Mouse (Mus musculus): ENCODE data around the gene Prtn3.
A peak's percentile ranks its signal among the peaks of the same experiment; 100 is the strongest.

Prtn3 gene

GRCm38 (mm10) chr10:79912412-79912811 is 38.1 kb downstream of the Prtn3 start:
- no peak for DNase-seq

GRCm38 (mm10) chr10:79914131-79914947 is 40.1 kb downstream of the Prtn3 start:
- no peak for DNase-seq

GRCm38 (mm10) chr10:79914948-79915596 is 40.8 kb downstream of the Prtn3 start:
- DNase-seq: no peak

GRCm38 (mm10) chr10:79916081-79916480 is 41.8 kb downstream of the Prtn3 start:
- peak; percentile 66 for DNase-seq

DNA sequence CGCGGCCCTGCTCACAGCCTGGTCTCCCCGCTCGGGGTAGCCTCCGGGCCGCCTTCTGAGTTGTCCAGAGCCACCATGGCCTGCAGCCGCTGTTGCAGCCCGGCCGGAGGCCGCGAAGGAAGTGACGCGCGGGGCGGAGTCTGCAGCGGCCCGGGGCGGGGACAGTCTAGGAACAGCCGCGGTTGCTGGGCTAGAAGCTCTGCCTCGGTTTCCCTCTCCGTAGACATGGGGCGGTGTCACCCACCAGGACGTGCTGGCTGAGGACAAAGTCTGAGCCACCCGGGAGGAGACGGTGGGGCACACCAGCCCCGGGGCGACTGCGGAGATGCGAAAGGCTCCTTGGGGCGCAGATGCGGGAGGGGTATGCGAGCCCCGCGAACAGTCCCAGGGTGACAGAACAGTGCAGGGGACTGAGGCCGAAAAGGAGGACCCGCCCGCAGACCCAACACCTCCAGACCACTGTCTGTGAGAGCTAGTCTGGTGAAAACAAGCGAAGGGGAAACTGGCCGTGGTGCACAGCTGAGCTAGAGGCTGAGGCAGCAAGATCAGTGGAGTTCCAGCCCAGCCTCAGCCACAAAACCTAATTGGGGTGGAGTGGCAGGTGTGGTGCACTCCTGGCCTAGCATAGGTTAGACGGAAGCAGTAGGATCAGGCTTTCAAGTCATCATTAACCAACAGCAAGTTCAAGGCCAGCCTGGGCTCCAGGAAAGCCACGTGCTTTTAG is 42.7 kb downstream of the Prtn3 start, which contains the start of gene Kiss1r:
Gene Kiss1r (plus strand): TSS at position 164 of the 724 bp plus-strand sequence.
- peak; percentile 87 for DNase-seq

DNA sequence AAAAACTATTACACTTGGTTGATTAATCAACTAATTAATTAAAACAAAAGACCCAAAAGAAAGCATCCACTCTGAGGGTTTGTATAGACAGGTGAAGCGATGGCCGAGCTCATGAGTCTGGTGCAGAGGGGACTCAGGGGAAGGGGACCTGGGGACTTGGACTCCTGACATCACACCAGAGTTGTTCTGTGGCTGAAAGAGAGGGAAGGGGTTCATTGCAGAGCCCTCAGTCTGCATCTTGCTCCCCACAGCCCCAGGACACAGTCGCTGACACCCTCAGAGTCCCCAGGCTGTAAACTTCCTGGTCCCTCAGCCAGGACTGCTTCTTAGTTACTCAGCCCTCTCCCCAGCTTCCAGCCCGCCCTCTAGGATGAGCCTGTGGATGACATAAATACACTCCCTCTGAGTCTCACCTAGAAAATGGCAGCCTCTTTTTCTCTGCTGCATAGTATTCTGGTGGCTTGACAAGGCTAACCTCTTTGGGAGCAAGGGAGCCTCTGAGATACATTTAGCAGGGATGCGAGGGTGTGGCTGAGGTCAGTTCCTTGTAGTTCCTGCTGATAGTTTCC is 43.3 kb downstream of the Prtn3 start:
- no peak for DNase-seq

- DNase-seq: no peak
Observed at GRCm38 (mm10) chr10:79918231-79919078, 44.2 kb downstream of the Prtn3 start.

GRCm38 (mm10) chr10:79919251-79919849 is 45.1 kb downstream of the Prtn3 start:
- DNase-seq: no peak

- no peak for DNase-seq
Observed at GRCm38 (mm10) chr10:79920056-79920890, 46.0 kb downstream of the Prtn3 start.

- DNase-seq: no peak
Observed at GRCm38 (mm10) chr10:79920958-79921535, 46.8 kb downstream of the Prtn3 start, which contains the start of gene R3hdm4. Gene R3hdm4 (minus strand): TSS chr10:79921208.

GRCm38 (mm10) chr10:79921572-79921971 is 47.3 kb downstream of the Prtn3 start:
- no peak for DNase-seq

DNA sequence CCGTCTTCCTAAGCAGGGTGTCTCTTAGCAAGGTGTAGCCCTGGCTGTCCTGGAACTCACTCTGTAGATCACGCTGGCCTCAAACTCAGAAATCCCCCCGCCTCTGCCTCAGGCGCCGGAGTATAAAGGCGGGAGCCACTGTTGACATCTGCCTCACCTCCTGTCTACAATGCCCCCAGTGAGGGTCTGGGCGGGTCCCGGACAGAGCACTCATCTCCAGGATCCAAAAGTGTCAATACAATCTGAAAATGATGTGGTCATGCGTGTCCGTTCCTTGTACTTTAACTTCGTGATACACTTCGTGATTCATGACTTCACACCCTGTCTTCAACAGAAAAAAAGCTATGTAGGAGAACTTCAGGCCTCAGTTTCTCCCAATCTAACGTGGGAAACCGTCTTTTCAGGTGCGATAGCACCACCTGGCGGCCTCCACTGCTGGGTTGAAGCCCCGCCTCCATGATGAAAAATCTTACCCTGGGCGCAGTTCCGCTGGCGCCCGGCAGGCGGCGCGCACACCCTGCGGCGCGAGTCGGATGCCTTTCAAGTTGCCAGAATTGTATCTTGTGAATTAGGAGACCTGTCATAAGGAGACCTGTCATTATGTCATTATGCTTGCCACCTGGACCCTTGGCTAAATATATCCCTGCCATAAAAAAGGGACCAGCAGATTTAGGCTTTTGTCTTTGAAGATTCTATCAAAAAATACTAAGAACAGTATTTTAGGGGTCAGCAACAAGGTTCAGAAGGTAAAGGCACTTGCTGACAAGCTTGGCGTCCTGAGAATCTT is 50.9 kb downstream of the Prtn3 start:
- peak; percentile 91 for DNase-seq

DNA sequence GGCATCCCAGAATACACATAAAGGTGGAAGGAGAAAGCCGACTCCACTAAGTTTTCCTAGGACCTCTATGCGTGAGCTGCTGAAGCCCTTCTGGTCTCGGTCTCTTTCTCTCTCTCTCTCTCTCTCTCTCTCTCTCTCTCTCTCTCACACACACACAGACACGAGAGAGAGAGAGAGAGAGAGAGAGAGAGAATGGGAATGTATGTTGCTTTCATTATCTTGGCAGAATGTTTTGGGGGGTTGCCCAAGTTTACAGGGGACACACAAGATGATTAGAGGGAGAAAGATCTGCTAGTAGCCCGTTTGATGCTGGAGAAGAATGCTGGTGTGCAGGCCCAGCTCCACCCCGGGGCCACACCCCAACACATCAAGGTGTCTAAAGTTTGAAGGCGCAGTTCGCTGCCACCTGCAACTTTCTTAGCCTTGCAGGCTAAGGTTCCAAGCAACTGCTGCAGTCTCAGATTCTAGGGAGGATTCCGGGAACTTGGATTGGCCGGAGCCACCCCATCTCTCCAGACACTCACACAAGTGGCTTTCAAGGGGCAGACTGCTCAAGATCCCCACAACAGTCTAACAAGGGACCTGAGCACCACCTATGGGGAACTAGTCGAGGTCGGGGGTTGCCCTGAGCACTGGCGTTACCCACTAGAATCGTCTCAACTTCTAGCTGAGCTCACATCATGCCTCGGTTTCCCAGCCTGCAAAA is 51.7 kb downstream of the Prtn3 start:
- no peak for DNase-seq

DNA sequence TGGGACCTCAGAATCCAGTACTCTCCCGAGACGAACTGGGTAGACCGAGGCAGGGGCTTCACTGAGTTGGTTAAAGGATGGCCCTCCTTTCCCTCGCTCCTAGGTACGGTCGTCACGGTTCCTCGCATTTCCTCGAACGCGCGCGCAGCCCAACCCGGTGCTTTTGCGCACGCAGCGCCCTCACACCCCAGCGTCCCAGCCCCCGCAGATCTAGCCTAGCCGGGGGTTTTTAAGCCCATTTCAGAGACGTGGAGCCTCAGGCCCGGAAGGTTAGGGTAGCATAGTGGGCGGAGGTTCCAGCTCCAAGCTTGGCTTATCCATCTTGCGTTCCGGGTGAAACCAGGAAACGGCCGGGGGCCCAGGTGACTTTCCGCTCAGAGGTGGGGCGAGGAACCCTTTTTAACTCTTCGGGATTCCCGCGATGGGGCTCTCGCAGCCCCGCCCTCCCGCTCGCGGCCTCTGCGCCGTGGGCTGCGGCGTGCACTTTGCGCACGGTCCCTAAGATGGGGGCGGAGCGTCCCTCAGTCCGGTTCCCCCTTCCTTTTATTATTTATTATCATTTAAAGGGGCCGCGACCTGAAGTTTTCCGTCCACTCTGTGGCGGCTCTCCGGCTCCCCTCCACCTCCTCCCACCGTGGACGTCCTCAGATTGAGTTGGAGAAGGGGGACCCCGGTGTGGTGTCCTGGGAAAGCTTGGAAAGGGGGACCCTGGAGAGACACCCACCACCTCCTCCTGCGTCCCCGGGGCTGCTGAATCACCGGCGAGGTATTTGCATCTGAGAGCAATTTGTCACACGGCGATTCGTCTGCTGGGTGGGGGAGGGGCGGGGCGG is 52.4 kb downstream of the Prtn3 start, which contains the start of gene Arid3a:
Gene Arid3a (plus strand): TSS at position 553 of the 833 bp plus-strand sequence.
- DNase-seq: peak; percentile 91

- DNase-seq: peak; percentile 57
Observed at GRCm38 (mm10) chr10:79927324-79928029, 53.2 kb downstream of the Prtn3 start.

- no peak for DNase-seq
Observed at GRCm38 (mm10) chr10:79928030-79928694, 53.9 kb downstream of the Prtn3 start.

Measured in right cerebral cortex, adult 18-20 months (tissue).